Mouse (Mus musculus) neural tube, embryonic 11.5 days (tissue): ENCODE data around the gene Fam83g. TPM values are rescaled to one million over a fixed set of nuclear protein-coding genes. Genes with fewer than 3 reads are reported as not detected.

ENCODE experiments used
- ATAC-seq: fragments of 200-750 bp; cut with Nextera tagmentation; 2 replicates; pipeline ENCODE4 v1.8.0; 2017; ENCODE audit warnings: moderate number of reproducible peaks, mild to moderate bottlenecking, moderate TSS enrichment, moderate library complexity; ENCODE audit not compliant: insufficient read depth, low FRiP score, low TSS enrichment
- DNase-seq: peaks from one replicate; pipeline ENCODE4 v3.0.0-alpha.2; 2015; ENCODE audit warnings: low spot score
- H3K27ac ChIP-seq: fragments of 300-500 bp; sonication (generic); 2 replicates; pipeline ENCODE4 v1.5.1; 2014; ENCODE audit warnings: low read depth, mild to moderate bottlenecking, low read length
- H3K27me3 ChIP-seq: fragments of 300-500 bp; sonication (generic); 2 replicates; pipeline ENCODE4 v1.6.1; 2014; ENCODE audit warnings: mild to moderate bottlenecking, low read length, mixed read lengths; ENCODE audit not compliant: control insufficient read depth, insufficient read depth
- H3K36me3 ChIP-seq: fragments of 300-500 bp; sonication (generic); 2 replicates; pipeline ENCODE4 v1.6.1; 2014; ENCODE audit warnings: mild to moderate bottlenecking, low read length, moderate library complexity, mixed read lengths; ENCODE audit not compliant: control insufficient read depth, insufficient read depth
- H3K4me1 ChIP-seq: fragments of 300-500 bp; sonication (generic); 2 replicates; pipeline ENCODE4 v1.6.1; 2014; ENCODE audit warnings: low read length, mixed read lengths; ENCODE audit not compliant: control insufficient read depth, insufficient read depth
- H3K4me2 ChIP-seq: fragments of 300-500 bp; sonication (generic); 2 replicates; pipeline ENCODE4 v1.6.1; 2014; ENCODE audit warnings: low read depth, mild to moderate bottlenecking, moderate library complexity
- H3K4me3 ChIP-seq: fragments of 300-500 bp; sonication (generic); 2 replicates; pipeline ENCODE4 v1.5.1; 2014; ENCODE audit warnings: low read depth, low read length
- H3K9ac ChIP-seq: fragments of 300-500 bp; sonication (generic); 2 replicates; pipeline ENCODE4 v1.6.1; 2014; ENCODE audit warnings: mild to moderate bottlenecking, low read length
- H3K9me3 ChIP-seq: fragments of 300-500 bp; sonication (generic); 2 replicates; pipeline ENCODE4 v1.6.1; 2016; ENCODE audit warnings: low read length; ENCODE audit not compliant: control insufficient read depth
- WGBS: fragments of 180-500 bp; shearing (Covaris S2); extraction: QIAGEN DNeasy Blood & Tissue Kit; methylation state at CpG from one replicate; pipeline ENCODE4 v1.1.7; 2014; 5-methylcytosine and 5-hydroxymethylcytosine counted together
- polyA plus RNA-seq: library from polyadenylated mRNA; unstranded; fragments of >200 nt; fragmentation: Nextera tagmentation; extraction: Ambion mirVana; gene quantifications from 2 replicates; pipeline ENCODE4 v1.2.1, GENCODE M21; 2014

Fam83g gene
- polyA plus RNA-seq, 1 experiment from 2014 or later: 0.78 TPM

DNA sequence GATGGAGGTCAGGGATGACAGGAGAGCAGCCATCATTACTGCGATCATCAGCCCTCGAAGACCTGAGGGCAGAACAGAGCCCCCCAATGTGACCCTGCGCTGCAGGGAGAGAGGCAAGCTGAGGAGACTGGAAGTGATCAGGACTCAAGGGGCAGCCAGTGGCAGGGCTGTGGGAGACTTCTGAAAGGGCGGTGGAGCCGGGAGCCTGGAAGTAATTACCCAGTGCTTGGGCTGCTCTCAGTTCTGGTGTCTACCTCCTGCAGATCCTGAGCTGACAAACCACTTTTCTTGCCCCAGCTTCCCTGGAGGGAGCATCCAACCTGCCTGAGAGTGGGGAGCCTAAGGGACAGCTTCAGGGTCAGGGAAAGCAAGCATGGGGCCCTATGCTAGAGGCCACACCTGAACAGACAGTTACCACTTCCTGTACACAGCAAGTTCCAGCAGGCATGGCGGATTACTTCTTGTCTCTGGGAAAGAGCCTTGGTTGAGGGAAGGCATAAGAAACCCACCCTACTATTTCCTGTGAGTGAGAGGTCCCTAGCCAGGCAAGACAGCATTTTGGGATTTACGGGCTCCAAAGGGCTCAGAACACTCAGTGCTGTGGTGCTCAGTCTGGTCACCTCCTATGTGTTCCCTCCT is 7.6 kb upstream of the Fam83g start:
- no peak overlapping the region for H3K9ac ChIP-seq
- WGBS: 52% methylated on average over 7 of the region's 7 CpGs
- no peaks in the 10 kb centered on the region for H3K27me3 ChIP-seq
- no peaks in the 10 kb centered on the region for H3K9me3 ChIP-seq
- H3K36me3 ChIP-seq: no peaks in the 10 kb centered on the region
- peaks cover 10% of the 10 kb centered on the region for H3K4me1 ChIP-seq
- ATAC-seq: no peak
- no peak overlapping the region for H3K4me2 ChIP-seq
- H3K4me3 ChIP-seq: no peak overlapping the region
- no peak overlapping the region for H3K27ac ChIP-seq
- no peak for DNase-seq

DNA sequence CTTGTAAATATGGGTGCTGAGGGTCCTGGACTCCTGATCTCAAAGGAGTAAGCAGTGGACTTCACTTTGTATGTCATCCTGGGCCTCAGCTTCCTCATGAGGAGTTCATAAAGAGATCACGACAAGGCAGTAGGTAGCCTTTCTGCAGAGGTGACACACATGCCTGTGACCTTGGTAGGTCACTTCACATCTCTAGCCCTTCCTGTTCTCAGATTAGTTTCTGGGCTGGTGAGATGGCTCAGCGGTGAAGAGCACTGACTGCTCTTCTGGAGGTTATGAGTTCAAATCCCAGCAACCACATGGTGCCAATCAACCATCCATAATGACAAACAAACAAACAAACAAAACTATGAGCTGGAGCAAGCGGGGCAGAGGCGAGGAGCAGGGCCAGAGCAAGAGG is 6.2 kb upstream of the Fam83g start:
- H3K9me3 ChIP-seq: no peaks in the 10 kb centered on the region
- H3K4me3 ChIP-seq: no peak overlapping the region
- ATAC-seq (no peak), DNase-seq (no peak)
- peaks cover 10% of the 10 kb centered on the region for H3K4me1 ChIP-seq
- H3K36me3 ChIP-seq: no peaks in the 10 kb centered on the region
- no peak overlapping the region for H3K4me2 ChIP-seq
- H3K27ac ChIP-seq: no peak overlapping the region
- no peaks in the 10 kb centered on the region for H3K27me3 ChIP-seq
- WGBS: 86% methylated on average over 4 of the region's 4 CpGs
- no peak overlapping the region for H3K9ac ChIP-seq

DNA sequence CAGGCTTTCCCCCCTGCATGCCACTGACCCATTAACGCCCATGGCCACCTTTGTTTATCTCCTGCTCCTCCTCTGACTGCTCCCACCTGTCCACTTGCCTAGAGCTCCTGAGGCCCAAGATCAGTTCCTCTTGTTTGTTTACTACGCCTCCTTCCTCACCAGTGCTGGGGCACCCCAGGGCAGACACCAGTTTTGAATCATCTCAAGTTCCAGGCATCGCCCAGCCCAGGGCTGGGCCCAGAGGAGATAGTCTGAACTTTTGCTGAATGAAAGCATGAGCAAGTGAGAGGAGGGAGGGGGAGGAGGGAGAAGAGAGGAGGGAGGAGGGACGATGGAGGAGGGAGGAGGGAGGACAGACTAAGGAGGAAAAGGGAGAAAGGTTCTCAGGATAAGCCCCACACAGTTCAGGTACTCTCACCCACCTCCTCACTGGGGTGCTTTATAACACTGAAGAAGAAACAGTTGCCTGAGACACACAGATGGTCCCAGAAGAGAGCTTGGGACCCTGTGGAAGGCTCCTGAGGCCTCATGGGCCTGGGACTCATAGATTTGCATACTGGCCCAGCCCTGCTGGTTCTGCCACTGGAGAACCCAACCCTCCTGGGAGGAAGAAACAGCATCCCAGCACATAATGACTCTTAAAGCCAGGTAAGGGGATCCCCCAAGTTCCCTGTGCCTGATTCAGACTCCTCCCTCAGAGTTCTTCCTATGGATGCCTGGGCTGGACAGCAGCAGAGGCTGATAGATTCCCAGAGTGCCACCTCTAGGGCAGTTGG is 4.6 kb upstream of the Fam83g start:
- no peak overlapping the region for H3K27ac ChIP-seq

DNA sequence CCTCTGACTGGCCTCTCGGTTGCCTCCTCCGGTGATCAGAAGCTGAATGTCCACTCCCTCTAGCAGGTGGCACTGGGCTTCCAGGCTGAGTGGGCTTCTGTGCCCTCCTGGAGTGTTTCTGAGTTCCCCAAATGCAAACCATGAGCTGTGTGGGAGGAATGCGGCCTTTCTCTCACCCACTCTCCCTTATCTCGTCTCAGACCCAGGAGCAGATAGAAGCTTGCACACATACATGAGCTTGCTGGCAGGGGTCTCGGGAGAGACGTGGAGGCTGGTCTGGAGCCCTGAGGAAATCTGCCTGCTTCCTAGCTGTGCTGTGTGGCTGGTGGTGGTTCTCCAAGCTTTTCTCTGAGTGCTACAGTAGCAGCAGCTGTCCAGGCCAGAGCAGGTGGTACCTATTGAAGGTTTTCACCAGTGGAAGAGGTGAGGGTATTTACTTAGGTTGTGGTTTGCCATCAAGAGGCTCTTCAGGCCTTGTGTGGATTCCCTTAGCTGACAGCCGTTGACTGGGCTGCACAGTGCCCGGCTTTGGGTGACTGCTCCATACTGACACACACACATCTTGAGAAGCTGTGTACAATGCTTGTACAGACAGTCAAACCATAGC is 1.3 kb downstream of the Fam83g start:
- Histone ChIP-seq H3K36me3 (no peaks in the 10 kb centered on the region), H3K4me1 (0 out of 2 replicates have a peak, but pooled peaks cover 4% of the 10 kb centered on the region), H3K27ac (no peak overlapping the region), H3K4me3 (no peak overlapping the region), H3K9me3 (no peaks in the 10 kb centered on the region), H3K27me3 (peaks cover 29% of the 10 kb centered on the region), H3K9ac (no peak overlapping the region), H3K4me2 (peak overlapping the region; percentile 52; the same call in 1 of the 2 replicates)
- ATAC-seq: no peak
- no peak for DNase-seq
- 64% methylated on average over 8 of the region's 8 CpGs for WGBS

More for the DNA sequence above, 4.6 kb upstream of the Fam83g start:
- H3K4me1 ChIP-seq: peaks cover 12% of the 10 kb centered on the region
- no peak for DNase-seq
- no peak overlapping the region for H3K4me2 ChIP-seq
- ATAC-seq: no peak
- WGBS: 72% methylated on average over 4 of the region's 4 CpGs
- H3K9ac ChIP-seq: no peak overlapping the region
- H3K36me3 ChIP-seq: no peaks in the 10 kb centered on the region
- no peak overlapping the region for H3K4me3 ChIP-seq
- H3K9me3 ChIP-seq: no peaks in the 10 kb centered on the region
- H3K27me3 ChIP-seq: peaks cover 13% of the 10 kb centered on the region

DNA sequence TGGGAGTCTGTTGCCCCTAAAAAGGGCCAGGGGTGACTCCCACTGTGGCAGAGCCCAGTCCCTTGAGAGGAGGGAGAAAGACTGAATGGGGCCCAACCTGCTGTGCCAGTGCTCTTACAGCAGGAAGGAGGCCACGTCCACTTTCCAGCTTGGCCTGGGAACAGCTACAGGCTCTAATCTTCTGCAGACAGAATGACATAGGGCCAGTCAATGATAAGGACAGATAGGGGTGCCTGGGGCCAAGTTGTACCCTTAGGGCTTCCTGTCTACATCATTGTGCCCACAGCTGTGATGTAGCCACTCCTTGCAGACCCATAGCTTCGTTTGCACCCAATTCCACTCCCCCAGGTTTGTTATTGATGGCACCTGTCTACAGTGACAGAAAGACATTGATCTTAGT is 2.2 kb downstream of the Fam83g start:
- no peaks in the 10 kb centered on the region for H3K36me3 ChIP-seq
- H3K9ac ChIP-seq: no peak overlapping the region
- H3K4me3 ChIP-seq: no peak overlapping the region
- H3K27me3 ChIP-seq: peaks cover 29% of the 10 kb centered on the region
- H3K27ac ChIP-seq: no peak overlapping the region
- ATAC-seq (no peak), DNase-seq (no peak)
- WGBS: 65% methylated on average over 2 of the region's 2 CpGs
- H3K4me1 ChIP-seq: 0 out of 2 replicates have a peak, but pooled peaks cover 4% of the 10 kb centered on the region
- H3K4me2 ChIP-seq: no peak overlapping the region
- no peaks in the 10 kb centered on the region for H3K9me3 ChIP-seq

DNA sequence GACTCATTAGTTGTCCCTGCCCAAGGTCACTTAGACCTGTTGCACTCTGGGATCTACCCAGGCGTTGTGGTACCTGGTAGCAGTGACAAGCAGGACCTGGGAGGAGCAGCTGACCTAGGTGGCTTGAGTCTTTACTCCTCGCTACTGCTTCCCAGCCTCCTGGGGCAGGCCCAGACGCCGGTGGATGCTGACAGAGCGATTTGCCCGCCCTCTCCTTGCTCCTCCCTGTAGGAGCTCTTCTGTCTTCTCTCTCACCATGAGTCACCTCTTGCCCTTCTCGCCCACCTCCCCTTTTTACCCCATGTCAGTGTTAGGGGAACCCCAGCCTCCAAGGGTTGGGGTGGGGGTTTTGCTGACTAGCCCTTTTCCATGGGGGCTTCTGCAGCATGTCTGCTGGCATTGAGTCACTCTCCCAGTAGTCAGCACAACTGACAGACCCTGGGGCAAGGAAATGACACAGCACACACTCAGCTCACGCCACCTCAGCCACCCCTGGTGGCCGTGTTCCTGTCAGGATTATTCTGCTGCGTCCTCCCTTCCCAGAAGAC is 3.1 kb downstream of the Fam83g start:
- Histone ChIP-seq H3K4me2 (no peak overlapping the region), H3K27ac (no peak overlapping the region), H3K9ac (no peak overlapping the region), H3K27me3 (peaks cover 29% of the 10 kb centered on the region), H3K4me3 (no peak overlapping the region), H3K36me3 (no peaks in the 10 kb centered on the region), H3K9me3 (no peaks in the 10 kb centered on the region), H3K4me1 (0 out of 2 replicates have a peak, but pooled peaks cover 4% of the 10 kb centered on the region)
- no peak for DNase-seq
- WGBS: 54% methylated on average over 10 of the region's 10 CpGs
- no peak for ATAC-seq

DNA sequence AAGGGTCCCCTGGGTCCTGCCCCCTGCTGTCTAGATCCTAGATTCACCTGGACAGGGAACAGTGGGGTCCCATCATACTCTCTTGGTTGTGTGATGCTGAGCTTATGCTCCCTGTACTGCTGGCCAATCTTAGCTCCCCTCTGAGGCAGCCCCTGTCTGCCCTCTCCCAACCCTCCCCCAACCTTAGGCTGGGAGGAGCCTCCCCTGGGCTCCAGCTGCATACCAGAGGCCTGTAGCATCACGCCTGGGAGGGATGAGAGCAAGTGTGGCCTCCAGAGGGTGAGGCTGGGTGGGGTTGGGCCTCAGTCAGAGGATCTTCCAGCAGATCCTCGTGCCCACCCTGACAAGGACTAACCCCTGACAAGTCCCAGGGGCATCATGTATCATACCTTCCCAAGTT is 3.7 kb downstream of the Fam83g start:
- no peak overlapping the region for H3K4me2 ChIP-seq
- no peaks in the 10 kb centered on the region for H3K36me3 ChIP-seq
- peaks cover 29% of the 10 kb centered on the region for H3K27me3 ChIP-seq
- no peak for DNase-seq
- 35% methylated on average over 2 of the region's 2 CpGs for WGBS
- no peak overlapping the region for H3K27ac ChIP-seq
- 0 out of 2 replicates have a peak, but pooled peaks cover 4% of the 10 kb centered on the region for H3K4me1 ChIP-seq
- ATAC-seq: no peak
- no peak overlapping the region for H3K9ac ChIP-seq
- H3K9me3 ChIP-seq: no peaks in the 10 kb centered on the region
- H3K4me3 ChIP-seq: no peak overlapping the region

DNA sequence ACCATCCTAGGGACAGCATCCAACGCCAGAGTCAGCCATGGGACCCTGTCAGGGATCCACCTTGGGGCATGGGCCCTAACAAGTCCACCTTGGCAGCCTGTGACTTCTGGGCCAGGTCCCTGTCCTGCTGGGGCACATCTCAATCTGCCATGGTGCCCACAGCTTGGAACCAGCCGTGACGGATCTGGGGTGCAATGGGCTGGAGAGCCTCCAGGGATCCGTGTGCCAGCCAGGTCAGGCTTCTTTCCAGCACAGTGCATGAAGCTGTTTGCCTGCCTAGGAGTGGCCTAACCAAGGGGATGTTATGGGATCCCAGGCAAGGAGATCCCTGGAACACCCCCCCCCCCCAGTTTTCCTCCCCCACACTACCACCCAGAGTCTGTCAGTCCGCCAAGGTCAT is 9.1 kb downstream of the Fam83g start:
- H3K9me3 ChIP-seq: no peaks in the 10 kb centered on the region
- no peaks in the 10 kb centered on the region for H3K27me3 ChIP-seq
- H3K4me2 ChIP-seq: no peak overlapping the region
- DNase-seq (no peak), ATAC-seq (no peak)
- 91% methylated on average over 5 of the region's 5 CpGs for WGBS
- H3K36me3 ChIP-seq: no peaks in the 10 kb centered on the region
- no peak overlapping the region for H3K4me3 ChIP-seq
- H3K27ac ChIP-seq: no peak overlapping the region
- H3K4me1 ChIP-seq: no peaks in the 10 kb centered on the region
- no peak overlapping the region for H3K9ac ChIP-seq
